In genomic region chr6:37051150-37051549, GRCm38 (mm10) we compare ENCODE assay signal across 16 mouse cellular contexts.
"Had no signal": no experiment of that assay in that cellular context is flagged by ENCODE, and none has a peak within 500 bp of the region (broad histone marks: within the 10 kb centered on the region; RNA-seq: fewer than 3 reads in every experiment).

No protein-coding gene starts in this region.

- H3K36me3 ChIP-seq: neural tube, embryonic 13.5 days; neural tube, embryonic 15.5 days; stomach, embryonic 15.5 days had no signal

- H3K27ac ChIP-seq: neural tube, embryonic 13.5 days; neural tube, embryonic 15.5 days; stomach, embryonic 15.5 days; stomach, postnatal 0 days had no signal

- H3K4me2 ChIP-seq: neural tube, embryonic 13.5 days; neural tube, embryonic 15.5 days; stomach, embryonic 15.5 days had no signal

- H3K27me3 ChIP-seq: neural tube, embryonic 13.5 days; neural tube, embryonic 15.5 days; stomach, embryonic 15.5 days had no signal

- H3K9me3 ChIP-seq: neural tube, embryonic 13.5 days; neural tube, embryonic 15.5 days; stomach, embryonic 15.5 days had no signal

- DNase-seq: retina, postnatal 1 day; right cerebral cortex, adult 18-20 months; right cerebral cortex, postnatal 14 days; right cerebral cortex, postnatal 25 days; right cerebral cortex, postnatal 4 days; spleen, adult 18-20 months; thymus, adult 18-20 months; thymus, adult 2 months; thymus, postnatal 14 days; thymus, postnatal 25 days; thymus, postnatal 36 days; thymus, postnatal 4 days had no signal

- H3K9ac ChIP-seq: neural tube, embryonic 13.5 days; neural tube, embryonic 15.5 days; stomach, embryonic 15.5 days had no signal

- H3K4me3 ChIP-seq: neural tube, embryonic 13.5 days; neural tube, embryonic 15.5 days; stomach, embryonic 15.5 days had no signal

- H3K4me1 ChIP-seq: neural tube, embryonic 15.5 days; stomach, embryonic 15.5 days had no signal
